Mouse (Mus musculus): ENCODE measurements around the gene Gm14226. TPM values are rescaled to one million over a fixed set of nuclear protein-coding genes. Genes with fewer than 3 reads are reported as not detected.
"Not testable (repeated sequence)": the region's sequence is repeated elsewhere in the genome, so short reads cannot be mapped to it uniquely, and the experiment has no call there.

Gm14226 gene
- polyA plus RNA-seq, 1 experiment from 2014 or later, result 0.42 TPM

GRCm38 (mm10) chr2:155050504-155051236 lies 32.6 kb downstream of the Gm14226 start:
- no peaks in the 10 kb centered on the region for H3K27me3 ChIP-seq
- ATAC-seq (replicated peaks; ENCODE audit: insufficient number of reproducible peaks, insufficient read depth, low FRiP score, low read depth), result peak; percentile 93
- H3K36me3 ChIP-seq, result no peaks in the 10 kb centered on the region
- peak overlapping the region; percentile 91 for H3K4me2 ChIP-seq
- no peaks in the 10 kb centered on the region for H3K9me3 ChIP-seq (replicated peaks)
- peak overlapping the region; percentile 70 for H3K27ac ChIP-seq
- peaks cover 17% of the 10 kb centered on the region for H3K4me1 ChIP-seq (replicated peaks)
- peak overlapping the region; percentile 66 for H3K9ac ChIP-seq
- peak overlapping the region; percentile 61 for H3K4me3 ChIP-seq
- WGBS, result 1% methylated on average over 45 of the region's 45 CpGs

GRCm38 (mm10) chr2:155051622-155052351 lies 33.7 kb downstream of the Gm14226 start:
- WGBS, result 15% methylated on average over 9 of the region's 9 CpGs
- H3K27me3 ChIP-seq, result no peaks in the 10 kb centered on the region
- peaks cover 17% of the 10 kb centered on the region for H3K4me1 ChIP-seq (replicated peaks)
- peak overlapping the region; percentile 91 for H3K4me2 ChIP-seq
- no peaks in the 10 kb centered on the region for H3K9me3 ChIP-seq (replicated peaks)
- peak overlapping the region; percentile 61 for H3K4me3 ChIP-seq
- H3K36me3 ChIP-seq, result no peaks in the 10 kb centered on the region
- H3K9ac ChIP-seq, result peak overlapping the region; percentile 55
- no peak for ATAC-seq (replicated peaks; ENCODE audit: insufficient number of reproducible peaks, insufficient read depth, low FRiP score, low read depth)
- peak overlapping the region; percentile 70 for H3K27ac ChIP-seq

- no peaks in the 10 kb centered on the region for H3K27me3 ChIP-seq
- 60% methylated on average over 2 of the region's 2 CpGs for WGBS
- no peak overlapping the region for H3K4me2 ChIP-seq
- H3K27ac ChIP-seq, result no peak overlapping the region
- peaks cover 17% of the 10 kb centered on the region for H3K4me1 ChIP-seq (replicated peaks)
- H3K4me3 ChIP-seq, result no peak overlapping the region
- no peaks in the 10 kb centered on the region for H3K36me3 ChIP-seq
- H3K9ac ChIP-seq, result no peak overlapping the region
- no peaks in the 10 kb centered on the region for H3K9me3 ChIP-seq (replicated peaks)
- no peak for ATAC-seq (replicated peaks; ENCODE audit: insufficient number of reproducible peaks, insufficient read depth, low FRiP score, low read depth)
Measured at GRCm38 (mm10) chr2:155052681-155053080, 34.6 kb downstream of the Gm14226 start.

- H3K27ac ChIP-seq; H3K4me2 ChIP-seq; H3K9me3 ChIP-seq (replicated peaks); H3K9ac ChIP-seq; H3K36me3 ChIP-seq; H3K4me3 ChIP-seq; ATAC-seq (replicated peaks; ENCODE audit: insufficient number of reproducible peaks, insufficient read depth, low FRiP score, low read depth); H3K27me3 ChIP-seq: not testable (repeated sequence)
- 87% methylated on average over 8 of the region's 8 CpGs for WGBS
- peaks cover 17% of the 10 kb centered on the region for H3K4me1 ChIP-seq (replicated peaks)
Measured at GRCm38 (mm10) chr2:155053512-155053911, 35.4 kb downstream of the Gm14226 start.

GRCm38 (mm10) chr2:155054672-155055071 lies 36.6 kb downstream of the Gm14226 start:
- ATAC-seq (replicated peaks; ENCODE audit: insufficient number of reproducible peaks, insufficient read depth, low FRiP score, low read depth), result no peak
- H3K4me1 ChIP-seq (replicated peaks), result peaks cover 17% of the 10 kb centered on the region
- H3K27me3 ChIP-seq, result no peaks in the 10 kb centered on the region
- H3K36me3 ChIP-seq, result peaks cover 5% of the 10 kb centered on the region
- H3K27ac ChIP-seq, result no peak overlapping the region
- no peaks in the 10 kb centered on the region for H3K9me3 ChIP-seq (replicated peaks)
- H3K4me3 ChIP-seq, result no peak overlapping the region
- WGBS, result 80% methylated on average over 3 of the region's 3 CpGs
- no peak overlapping the region for H3K4me2 ChIP-seq
- H3K9ac ChIP-seq, result no peak overlapping the region

- peaks cover 12% of the 10 kb centered on the region for H3K36me3 ChIP-seq
- H3K4me1 ChIP-seq (replicated peaks), result peaks cover 10% of the 10 kb centered on the region
- H3K4me2 ChIP-seq, result no peak overlapping the region
- no peaks in the 10 kb centered on the region for H3K27me3 ChIP-seq
- no peak overlapping the region for H3K4me3 ChIP-seq
- H3K9ac ChIP-seq, result no peak overlapping the region
- no peak overlapping the region for H3K27ac ChIP-seq
- no peak for ATAC-seq (replicated peaks; ENCODE audit: insufficient number of reproducible peaks, insufficient read depth, low FRiP score, low read depth)
- H3K9me3 ChIP-seq (replicated peaks), result no peaks in the 10 kb centered on the region
- 65% methylated on average over 5 of the region's 5 CpGs for WGBS
Measured at GRCm38 (mm10) chr2:155056076-155056578, 38.1 kb downstream of the Gm14226 start.

DNA sequence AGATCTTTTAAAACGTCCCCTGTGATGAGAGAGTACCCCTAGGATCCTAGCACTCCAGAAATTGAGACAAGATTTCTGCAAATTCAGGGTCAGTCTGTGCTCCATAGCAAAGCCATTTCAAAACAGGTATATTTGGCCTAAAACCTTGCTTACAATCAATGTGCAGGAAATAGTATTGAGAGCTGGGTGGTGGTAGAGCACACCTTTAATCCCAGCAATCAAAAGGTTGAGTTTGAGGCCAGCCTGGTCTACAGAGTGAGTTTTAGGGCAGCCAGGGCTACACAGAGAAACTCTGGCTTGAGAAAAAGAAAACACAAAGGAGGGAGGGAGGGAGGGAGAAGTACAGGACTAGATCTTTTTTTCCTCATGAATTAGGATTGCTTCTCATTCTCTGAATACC lies 39.3 kb downstream of the Gm14226 start:
- no peaks in the 10 kb centered on the region for H3K9me3 ChIP-seq (replicated peaks)
- no peak overlapping the region for H3K27ac ChIP-seq
- no peaks in the 10 kb centered on the region for H3K4me1 ChIP-seq (replicated peaks)
- H3K9ac ChIP-seq, result no peak overlapping the region
- no peaks in the 10 kb centered on the region for H3K27me3 ChIP-seq
- WGBS, result 62% methylated on average over 1 of the region's 1 CpGs
- H3K4me3 ChIP-seq, result no peak overlapping the region
- H3K4me2 ChIP-seq, result no peak overlapping the region
- ATAC-seq (replicated peaks; ENCODE audit: insufficient number of reproducible peaks, insufficient read depth, low FRiP score, low read depth), result no peak
- H3K36me3 ChIP-seq, result peaks cover 13% of the 10 kb centered on the region

GRCm38 (mm10) chr2:155071027-155071426 lies 53.0 kb downstream of the Gm14226 start:
- Histone ChIP-seq H3K9me3 (replicated peaks) (no peaks in the 10 kb centered on the region), H3K27me3 (no peaks in the 10 kb centered on the region), H3K27ac (no peak overlapping the region), H3K36me3 (peaks cover 13% of the 10 kb centered on the region; the same call in 1 of the 2 replicates), H3K9ac (no peak overlapping the region), H3K4me3 (no peak overlapping the region), H3K4me1 (replicated peaks) (peaks cover 25% of the 10 kb centered on the region), H3K4me2 (no peak overlapping the region)
- ATAC-seq (replicated peaks; ENCODE audit: insufficient number of reproducible peaks, insufficient read depth, low FRiP score, low read depth), result no peak
- 61% methylated on average over 9 of the region's 9 CpGs for WGBS

GRCm38 (mm10) chr2:155072353-155073145 lies 54.5 kb downstream of the Gm14226 start:
- no peaks in the 10 kb centered on the region for H3K27me3 ChIP-seq
- no peaks in the 10 kb centered on the region for H3K9me3 ChIP-seq (replicated peaks)
- peaks cover 25% of the 10 kb centered on the region for H3K4me1 ChIP-seq (replicated peaks)
- H3K9ac ChIP-seq, result no peak overlapping the region
- no peak overlapping the region for H3K4me3 ChIP-seq
- ATAC-seq (replicated peaks; ENCODE audit: insufficient number of reproducible peaks, insufficient read depth, low FRiP score, low read depth), result no peak
- H3K4me2 ChIP-seq, result peak overlapping the region; percentile 74; the same call in 1 of the 2 replicates
- WGBS, result 79% methylated on average over 8 of the region's 8 CpGs
- H3K36me3 ChIP-seq, result peaks cover 8% of the 10 kb centered on the region; the same call in 1 of the 2 replicates
- no peak overlapping the region for H3K27ac ChIP-seq

- Histone ChIP-seq H3K9me3 (replicated peaks) (no peaks in the 10 kb centered on the region), H3K4me2 (peak overlapping the region; percentile 74), H3K36me3 (peaks cover 1% of the 10 kb centered on the region; the same call in 1 of the 2 replicates), H3K9ac (peak overlapping the region; percentile 69), H3K27ac (peak overlapping the region; percentile 68; the same call in 1 of the 2 replicates), H3K27me3 (no peaks in the 10 kb centered on the region), H3K4me3 (peak overlapping the region; percentile 78), H3K4me1 (replicated peaks) (peaks cover 25% of the 10 kb centered on the region)
- no peak for ATAC-seq (replicated peaks; ENCODE audit: insufficient number of reproducible peaks, insufficient read depth, low FRiP score, low read depth)
- 17% methylated on average over 3 of the region's 3 CpGs for WGBS
Measured at GRCm38 (mm10) chr2:155073347-155073746, 55.3 kb downstream of the Gm14226 start.
